Mouse (Mus musculus): ENCODE data around the gene 1810009J06Rik. TPM values are rescaled to one million over a fixed set of nuclear protein-coding genes. Genes with fewer than 3 reads are reported as not detected.
"Not testable (repeated sequence)": the region's sequence is repeated elsewhere in the genome, so short reads cannot be mapped to it uniquely, and the experiment has no call there.

1810009J06Rik gene
- not detected in 2 replicates for polyA plus RNA-seq (2014; fragmentation: Nextera tagmentation; extraction: Ambion mirVana)

- 93% methylated on average over 2 of the region's 2 CpGs for WGBS
- H3K4me3 ChIP-seq (ENCODE audit: low read depth, low read length); H3K4me2 ChIP-seq (ENCODE audit: low read depth, low read length); H3K27me3 ChIP-seq (ENCODE audit: control insufficient read depth, insufficient read depth, low read length); H3K4me1 ChIP-seq (ENCODE audit: control insufficient read depth, insufficient read depth, low read length); H3K9me3 ChIP-seq (ENCODE audit: control insufficient read depth, low read length); H3K9ac ChIP-seq (replicated peaks; ENCODE audit: low read depth, low read length); H3K27ac ChIP-seq (ENCODE audit: low read depth, low read length); ATAC-seq (ENCODE audit: low read depth); H3K36me3 ChIP-seq (ENCODE audit: control insufficient read depth, insufficient read depth, low read length): not testable (repeated sequence)
These were observed at the start of gene 1810009J06Rik for GRCm38 (mm10) chr6:40964454-40964853. TSS of gene 1810009J06Rik (plus strand) at chr6:40964754.

GRCm38 (mm10) chr6:40919954-40920353, 44.6 kb upstream of the 1810009J06Rik start:
- Histone ChIP-seq H3K9me3 (ENCODE audit: control insufficient read depth, low read length) (no peaks in the 10 kb centered on the region), H3K9ac (replicated peaks; ENCODE audit: low read depth, low read length) (no peak overlapping the region), H3K4me2 (ENCODE audit: low read depth, low read length) (no peak overlapping the region), H3K27me3 (ENCODE audit: control insufficient read depth, insufficient read depth, low read length) (no peaks in the 10 kb centered on the region), H3K4me1 (ENCODE audit: control insufficient read depth, insufficient read depth, low read length) (no peaks in the 10 kb centered on the region), H3K4me3 (ENCODE audit: low read depth, low read length) (no peak overlapping the region), H3K27ac (ENCODE audit: low read depth, low read length) (no peak overlapping the region), H3K36me3 (ENCODE audit: control insufficient read depth, insufficient read depth, low read length) (no peaks in the 10 kb centered on the region)
- no peak for ATAC-seq (ENCODE audit: low read depth)
- WGBS, result 86% methylated on average over 4 of the region's 4 CpGs

GRCm38 (mm10) chr6:40940457-40940856, 24.1 kb upstream of the 1810009J06Rik start, which contains the start of gene 1700074P13Rik:
TSS of gene 1700074P13Rik (minus strand) at chr6:40940557.
- Histone ChIP-seq H3K4me3 (ENCODE audit: low read depth, low read length) (no peak within 1 kb of the TSS), H3K9me3 (ENCODE audit: control insufficient read depth, low read length) (no peaks in the 10 kb centered on the region), H3K4me1 (ENCODE audit: control insufficient read depth, insufficient read depth, low read length) (no peaks in the 10 kb centered on the region), H3K27me3 (ENCODE audit: control insufficient read depth, insufficient read depth, low read length) (no peaks in the 10 kb centered on the region), H3K27ac (ENCODE audit: low read depth, low read length) (no peak within 1 kb of the TSS), H3K9ac (replicated peaks; ENCODE audit: low read depth, low read length) (no peak within 1 kb of the TSS), H3K36me3 (ENCODE audit: control insufficient read depth, insufficient read depth, low read length) (no peaks in the 10 kb centered on the region), H3K4me2 (ENCODE audit: low read depth, low read length) (no peak within 1 kb of the TSS)
- ATAC-seq (ENCODE audit: low read depth), result no peak
- WGBS, result 95% methylated on average over 10 of the region's 10 CpGs

GRCm38 (mm10) chr6:40951770-40952169, 12.8 kb upstream of the 1810009J06Rik start, which contains the start of gene Gm4744:
TSS of gene Gm4744 (minus strand) at chr6:40951870.
- ATAC-seq (ENCODE audit: low read depth), result no peak
- H3K4me3 ChIP-seq (ENCODE audit: low read depth, low read length), result no peak within 1 kb of the TSS
- no peak within 1 kb of the TSS for H3K4me2 ChIP-seq (ENCODE audit: low read depth, low read length)

GRCm38 (mm10) chr6:40953716-40954115, 10.8 kb upstream of the 1810009J06Rik start:
- H3K9me3 ChIP-seq (ENCODE audit: control insufficient read depth, low read length), result no peaks in the 10 kb centered on the region
- no peak overlapping the region for H3K27ac ChIP-seq (ENCODE audit: low read depth, low read length)
- no peaks in the 10 kb centered on the region for H3K4me1 ChIP-seq (ENCODE audit: control insufficient read depth, insufficient read depth, low read length)
- no peaks in the 10 kb centered on the region for H3K27me3 ChIP-seq (ENCODE audit: control insufficient read depth, insufficient read depth, low read length)
- H3K4me2 ChIP-seq (ENCODE audit: low read depth, low read length), result no peak overlapping the region
- H3K9ac ChIP-seq (replicated peaks; ENCODE audit: low read depth, low read length), result no peak overlapping the region
- WGBS, result 67% methylated on average over 2 of the region's 2 CpGs
- ATAC-seq (ENCODE audit: low read depth), result no peak
- H3K36me3 ChIP-seq (ENCODE audit: control insufficient read depth, insufficient read depth, low read length), result no peaks in the 10 kb centered on the region
- H3K4me3 ChIP-seq (ENCODE audit: low read depth, low read length), result no peak overlapping the region

More at GRCm38 (mm10) chr6:40951770-40952169, 12.8 kb upstream of the 1810009J06Rik start, which contains the start of gene Gm4744:
- no peak within 1 kb of the TSS for H3K27ac ChIP-seq (ENCODE audit: low read depth, low read length)
- no peaks in the 10 kb centered on the region for H3K36me3 ChIP-seq (ENCODE audit: control insufficient read depth, insufficient read depth, low read length)
- H3K9ac ChIP-seq (replicated peaks; ENCODE audit: low read depth, low read length), result no peak within 1 kb of the TSS
- H3K9me3 ChIP-seq (ENCODE audit: control insufficient read depth, low read length), result no peaks in the 10 kb centered on the region
- no peaks in the 10 kb centered on the region for H3K27me3 ChIP-seq (ENCODE audit: control insufficient read depth, insufficient read depth, low read length)
- no peaks in the 10 kb centered on the region for H3K4me1 ChIP-seq (ENCODE audit: control insufficient read depth, insufficient read depth, low read length)

- H3K27me3 ChIP-seq (ENCODE audit: control insufficient read depth, insufficient read depth, low read length); H3K4me1 ChIP-seq (ENCODE audit: control insufficient read depth, insufficient read depth, low read length); H3K36me3 ChIP-seq (ENCODE audit: control insufficient read depth, insufficient read depth, low read length); ATAC-seq (ENCODE audit: low read depth); H3K4me3 ChIP-seq (ENCODE audit: low read depth, low read length); H3K9me3 ChIP-seq (ENCODE audit: control insufficient read depth, low read length); H3K27ac ChIP-seq (ENCODE audit: low read depth, low read length); H3K9ac ChIP-seq (replicated peaks; ENCODE audit: low read depth, low read length); H3K4me2 ChIP-seq (ENCODE audit: low read depth, low read length): not testable (repeated sequence)
These were observed 34.8 kb downstream of the 1810009J06Rik start, which contains the start of gene Gm2663 for GRCm38 (mm10) chr6:40999379-40999778. TSS of gene Gm2663 (minus strand) at chr6:40999479.

GRCm38 (mm10) chr6:41015065-41015464, 50.5 kb downstream of the 1810009J06Rik start:
- WGBS, result 37% methylated on average over 4 of the region's 4 CpGs
- H3K4me3 ChIP-seq (ENCODE audit: low read depth, low read length), result no peak overlapping the region
- H3K36me3 ChIP-seq (ENCODE audit: control insufficient read depth, insufficient read depth, low read length), result no peaks in the 10 kb centered on the region
- no peak overlapping the region for H3K27ac ChIP-seq (ENCODE audit: low read depth, low read length)
- H3K9me3 ChIP-seq (ENCODE audit: control insufficient read depth, low read length), result no peaks in the 10 kb centered on the region
- no peaks in the 10 kb centered on the region for H3K4me1 ChIP-seq (ENCODE audit: control insufficient read depth, insufficient read depth, low read length)
- ATAC-seq (ENCODE audit: low read depth), result peak; percentile 66
- H3K27me3 ChIP-seq (ENCODE audit: control insufficient read depth, insufficient read depth, low read length), result no peaks in the 10 kb centered on the region
- H3K9ac ChIP-seq (replicated peaks; ENCODE audit: low read depth, low read length), result no peak overlapping the region
- no peak overlapping the region for H3K4me2 ChIP-seq (ENCODE audit: low read depth, low read length)

Other genes starting within 250 kb of the 1810009J06Rik start
- gene Moxd2, start 77.3 kb upstream of the 1810009J06Rik start, polyA plus RNA-seq (2014; fragmentation: Nextera tagmentation; extraction: Ambion mirVana), result not detected in 2 replicates
- not detected in 2 replicates for gene Prss58, start 64.4 kb upstream of the 1810009J06Rik start, polyA plus RNA-seq (2014; fragmentation: Nextera tagmentation; extraction: Ambion mirVana)
- gene 1700074P13Rik, start 24.2 kb upstream of the 1810009J06Rik start, polyA plus RNA-seq (2014; fragmentation: Nextera tagmentation; extraction: Ambion mirVana), result not detected in 2 replicates
- gene Gm4744, start 12.9 kb upstream of the 1810009J06Rik start, polyA plus RNA-seq (2014; fragmentation: Nextera tagmentation; extraction: Ambion mirVana), result not detected in 2 replicates
- not detected in 2 replicates for gene Gm2663, start 34.7 kb downstream of the 1810009J06Rik start, polyA plus RNA-seq (2014; fragmentation: Nextera tagmentation; extraction: Ambion mirVana)
- gene 2210010C04Rik, start 70.8 kb downstream of the 1810009J06Rik start, polyA plus RNA-seq (2014; fragmentation: Nextera tagmentation; extraction: Ambion mirVana), result not detected in 2 replicates

Data from neural tube, embryonic 14.5 days (tissue).